ENCODE assay signal across 7 mouse cellular contexts in the genomic region with DNA sequence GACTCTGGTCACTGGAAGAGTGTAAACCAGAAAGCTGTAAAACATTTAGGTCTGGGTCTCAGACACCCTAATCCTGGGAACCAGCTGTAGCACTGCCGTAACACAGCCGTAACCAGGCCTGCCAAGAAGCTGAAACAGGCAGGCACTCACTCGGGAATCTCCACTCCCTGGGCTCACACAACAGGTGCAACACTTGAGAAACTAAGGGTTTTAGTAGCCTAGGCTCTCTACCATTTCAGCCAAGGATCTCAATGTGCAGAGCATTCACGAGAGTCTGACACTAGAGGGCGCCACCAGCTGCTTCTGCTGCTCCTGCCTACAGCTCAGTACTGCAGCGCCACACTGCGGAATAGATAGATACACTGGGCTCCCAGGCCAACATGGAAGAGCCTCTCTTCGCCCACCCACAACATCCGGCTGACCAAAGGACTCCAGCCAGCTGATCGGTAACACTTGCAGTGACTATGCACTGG. TPM values are rescaled to one million over a fixed set of nuclear protein-coding genes. Genes with fewer than 3 reads are reported as not detected.
DNase-seq lines count a peak whose midpoint lies in the region; ATAC-seq lines count a peak whose summit lies in the region.

No protein-coding gene starts in this region.

- H3K27ac ChIP-seq in intestine, embryonic 16.5 days (ENCODE audit: low read length) = no peak overlapping the region
- H3K27ac ChIP-seq in midbrain, embryonic 10.5 days (replicated peaks) = peak overlapping the region; percentile 77

- H3K4me3 ChIP-seq in intestine, embryonic 16.5 days (ENCODE audit: low read length) = no peak overlapping the region; the same call in 1 of the 2 replicates
- H3K4me3 ChIP-seq in midbrain, embryonic 10.5 days = peak overlapping the region; percentile 24; the same call in 1 of the 2 replicates

- peak overlapping the region; percentile 27; the same call in 1 of the 2 replicates for H3K9ac ChIP-seq in intestine, embryonic 16.5 days (ENCODE audit: low read depth, low read length)

- H3K36me3 ChIP-seq in intestine, embryonic 16.5 days (ENCODE audit: control insufficient read depth, insufficient read depth, low read length) = no peaks in the 10 kb centered on the region
- no peaks in the 10 kb centered on the region for H3K36me3 ChIP-seq in midbrain, embryonic 10.5 days

- H3K9me3 ChIP-seq in intestine, embryonic 16.5 days (ENCODE audit: control insufficient read depth, low read length) = no peaks in the 10 kb centered on the region
- no peaks in the 10 kb centered on the region for H3K9me3 ChIP-seq in midbrain, embryonic 10.5 days (replicated peaks)

- H3K4me2 ChIP-seq in intestine, embryonic 16.5 days (ENCODE audit: low read depth, low read length) = peak overlapping the region; percentile 15; the same call in 1 of the 2 replicates

- H3K4me1 ChIP-seq in intestine, embryonic 16.5 days (ENCODE audit: control insufficient read depth, insufficient read depth, low read length) = no peaks in the 10 kb centered on the region
- H3K4me1 ChIP-seq in midbrain, embryonic 10.5 days = peaks cover 23% of the 10 kb centered on the region

- intact Hi-C loops in gastrocnemius, postnatal 36 days (cut with DNase I) = no loop called here
- intact Hi-C loops in left cerebral cortex, postnatal 25 days (cut with DNase I) = loop anchor here (2.0 kb wide), 1 partner anchor 76 kb away; a partner anchor contains a TSS

- DNase-seq in adrenal gland, adult 2 months = peak; percentile 77
- DNase-seq in embryo, embryonic 11 days = peak; percentile 91
- peak; percentile 72 to 73 for DNase-seq in gastrocnemius, postnatal 36 days
- DNase-seq in left cerebral cortex, postnatal 25 days (ENCODE audit: low spot score in 2 of 2) = peak; percentile 84 to 89
- DNase-seq in midbrain, embryonic 10.5 days (ENCODE audit: low spot score) = peak; percentile 84
- DNase-seq in right cerebral cortex, postnatal 36 days (ENCODE audit: low spot score in 2 of 2) = peak; percentile 81

- peak; percentile 67 for ATAC-seq in intestine, embryonic 16.5 days

- H3K27me3 ChIP-seq in intestine, embryonic 16.5 days (replicated peaks; ENCODE audit: control insufficient read depth, insufficient read depth, low read length) = no peaks in the 10 kb centered on the region
- no peaks in the 10 kb centered on the region for H3K27me3 ChIP-seq in midbrain, embryonic 10.5 days (ENCODE audit: low read depth, poor library complexity, severe bottlenecking)

- 13% methylated on average over 10 of the region's 10 CpGs for WGBS in intestine, embryonic 16.5 days
- 24% methylated on average over 10 of the region's 10 CpGs for WGBS in midbrain, embryonic 10.5 days

RNA-seq across cellular contexts. Expression of a gene that starts 42.0 kb away (rescaled TPM):
- under 1 TPM; 0.46 to 0.59 TPM for total RNA-seq in adrenal gland, adult 2 months (2021)
- 0.08 TPM in 1 of 2 replicates, not detected in the other for polyA plus RNA-seq in adrenal gland, adult 2 months (2012; rRNA removed)
- total RNA-seq in gastrocnemius, postnatal 36 days (2021) = not detected
- polyA plus RNA-seq in intestine, embryonic 16.5 days (2015; fragmentation: Nextera tagmentation; extraction: Ambion mirVana) = 1.2 and 1.3 TPM in 2 replicates
- total RNA-seq in left cerebral cortex, postnatal 25 days (2021) = under 1 TPM in 1 of 2 experiments, not detected in 1; 0.21 TPM
- polyA plus RNA-seq in midbrain, embryonic 10.5 days (2016; fragmentation: Nextera tagmentation; extraction: Ambion mirVana) = 0.32 and 0.36 TPM in 2 replicates
